Mouse (Mus musculus) CH12.LX (cell line): Measurements from ENCODE around the gene Lhpp. TPM values are rescaled to one million over a fixed set of nuclear protein-coding genes. Genes with fewer than 3 reads are reported as not detected.

ENCODE experiments used
- DNase-seq: peaks from one replicate; pipeline ENCODE4 v3.0.0-alpha.2; 2013; ENCODE audit errors: extremely low read depth
- H3K27ac ChIP-seq: 2 replicates; pipeline ENCODE4 v1.5.1; 2012; ENCODE audit warnings: low read depth, mild to moderate bottlenecking, control low read depth, moderate library complexity; ENCODE audit not compliant: insufficient read depth
- H3K27me3 ChIP-seq: replicated peaks from 2 replicates; pipeline ENCODE3; 2012; ENCODE audit warnings: inconsistent platforms
- H3K36me3 ChIP-seq, 2 experiments: replicated peaks in 1 of 2; 2 replicates each; pipeline versions ENCODE3 to v1.6.1; 2012; ENCODE audit warnings: inconsistent platforms in 1 of 2, low read length in 1 of 2, mild to moderate bottlenecking in 1 of 2, mixed read lengths in 1 of 2, moderate library complexity in 1 of 2; ENCODE audit not compliant: control insufficient read depth in 1 of 2, insufficient read depth in 1 of 2
- H3K4me1 ChIP-seq, 2 experiments: 2 replicates each; pipeline ENCODE4 v1.6.1; 2012; ENCODE audit warnings: inconsistent platforms in 1 of 2, moderate library complexity in 1 of 2; ENCODE audit not compliant: insufficient read depth in 2 of 2, control insufficient read depth in 1 of 2
- H3K4me2 ChIP-seq: 2 replicates; pipeline ENCODE4 v1.6.1; 2012; ENCODE audit warnings: low read depth, mild to moderate bottlenecking, control low read depth; ENCODE audit not compliant: poor library complexity, insufficient read depth, severe bottlenecking
- H3K4me3 ChIP-seq, 3 experiments: fragments of 150-350 bp in 1 of 3; sonication (generic) in 1 of 3; replicated peaks in 1 of 3; 2 replicates each; pipeline versions ENCODE3 to v1.5.1; 2011 to 2012; ENCODE audit warnings: low read depth in 2 of 3, low read length in 2 of 3, mild to moderate bottlenecking in 2 of 3, moderate library complexity in 2 of 3, control low read depth in 1 of 3, improper control_type of control experiment in 1 of 3, inconsistent platforms in 1 of 3, mixed read lengths in 1 of 3; ENCODE audit not compliant: poor library complexity in 1 of 3
- H3K79me2 ChIP-seq: replicated peaks from 2 replicates; pipeline ENCODE4 v1.6.1; 2012; ENCODE audit warnings: mild to moderate bottlenecking, moderate library complexity; ENCODE audit not compliant: control insufficient read depth, poor library complexity, insufficient read depth, severe bottlenecking; ENCODE audit errors: extremely low read depth
- H3K9ac ChIP-seq: 2 replicates; pipeline ENCODE4 v1.6.1; 2012; ENCODE audit warnings: low read depth, mild to moderate bottlenecking, control low read depth, moderate library complexity; ENCODE audit not compliant: insufficient read depth
- H3K9me3 ChIP-seq: replicated peaks from 2 replicates; pipeline ENCODE3; 2012; ENCODE audit warnings: low read length, inconsistent platforms, mixed read lengths
- BHLHE40 ChIP-seq: IDR thresholded peaks from 2 replicates; pipeline ENCODE4 v1.6.1; 2011; ENCODE audit warnings: mild to moderate bottlenecking, low read depth, low read length, improper control_type of control experiment
- CTCF ChIP-seq, 2 experiments: IDR thresholded peaks in 1 of 2; conservative IDR thresholded peaks in 1 of 2; 2 replicates each; pipeline ENCODE4 v1.5.1; 2011 to 2012; ENCODE audit warnings: low read depth in 2 of 2, low read length in 2 of 2, improper control_type of control experiment in 1 of 2, inconsistent platforms in 1 of 2, mild to moderate bottlenecking in 1 of 2, moderate library complexity in 1 of 2
- ELF1 ChIP-seq: IDR thresholded peaks from 2 replicates; pipeline ENCODE4 v1.6.1; 2014; ENCODE audit warnings: low read depth, mild to moderate bottlenecking, inconsistent platforms, low read length, improper control_type of control experiment
- ETS1 ChIP-seq: conservative IDR thresholded peaks from 2 replicates; pipeline ENCODE4 v1.6.1; 2012; ENCODE audit warnings: low read depth, mild to moderate bottlenecking, inconsistent platforms, low read length, improper control_type of control experiment, moderate library complexity
- JUN ChIP-seq: IDR thresholded peaks from 2 replicates; pipeline ENCODE4 v1.6.1; 2011; ENCODE audit warnings: low read depth, mild to moderate bottlenecking, low read length, improper control_type of control experiment, moderate library complexity; ENCODE audit not compliant: insufficient read depth
- MAX ChIP-seq: IDR thresholded peaks from 2 replicates; pipeline ENCODE4 v1.6.1; 2011; ENCODE audit warnings: low read length, improper control_type of control experiment
- MXI1 ChIP-seq: IDR thresholded peaks from 2 replicates; pipeline ENCODE4 v1.6.1; 2011; ENCODE audit warnings: mild to moderate bottlenecking, low read depth, low read length, improper control_type of control experiment
- NELFE ChIP-seq: IDR thresholded peaks from 2 replicates; pipeline ENCODE4 v1.6.1; 2011; ENCODE audit warnings: low read depth, low read length, improper control_type of control experiment
- PAX5 ChIP-seq: IDR thresholded peaks from 2 replicates; pipeline ENCODE4 v1.6.1; 2012; ENCODE audit warnings: low read length, inconsistent platforms, mixed read lengths
- RAD21 ChIP-seq: IDR thresholded peaks from 2 replicates; pipeline ENCODE4 v1.6.1; 2011; ENCODE audit warnings: low read depth, mild to moderate bottlenecking, low read length, improper control_type of control experiment, moderate library complexity
- RCOR1 ChIP-seq: conservative IDR thresholded peaks from 2 replicates; pipeline ENCODE4 v1.6.1; 2012; ENCODE audit warnings: low read depth, mild to moderate bottlenecking, inconsistent platforms, low read length, improper control_type of control experiment
- SMC3 ChIP-seq: IDR thresholded peaks from 2 replicates; pipeline ENCODE4 v1.6.1; 2011; ENCODE audit warnings: low read depth, low read length, improper control_type of control experiment
- TBP ChIP-seq: conservative IDR thresholded peaks from 2 replicates; pipeline ENCODE4 v1.6.1; 2011; ENCODE audit warnings: low read depth, low read length, improper control_type of control experiment
- TCF12 ChIP-seq: IDR thresholded peaks from 2 replicates; pipeline ENCODE4 v1.6.1; 2014; ENCODE audit warnings: low read depth, mild to moderate bottlenecking, inconsistent platforms, low read length, improper control_type of control experiment
- USF2 ChIP-seq: conservative IDR thresholded peaks from 2 replicates; pipeline ENCODE4 v1.6.1; 2011; ENCODE audit warnings: low read depth, low read length, improper control_type of control experiment
- ZKSCAN1 ChIP-seq: IDR thresholded peaks from 2 replicates; pipeline ENCODE4 v1.6.1; 2012; ENCODE audit warnings: low read depth, inconsistent platforms, low read length, improper control_type of control experiment, borderline replicate concordance
- ZMIZ1 ChIP-seq: IDR thresholded peaks from 2 replicates; pipeline ENCODE4 v1.6.1; 2012; ENCODE audit warnings: low read depth, mild to moderate bottlenecking, inconsistent platforms, low read length, improper control_type of control experiment
- ZNF384 ChIP-seq: IDR thresholded peaks from 2 replicates; pipeline ENCODE4 v1.6.1; 2012; ENCODE audit warnings: low read depth, low read length, improper control_type of control experiment, inconsistent platforms
- dilution Hi-C: fragments of 300-500 bp; cut with MboI; formaldehyde crosslinking; loops from 2 replicates; pipeline ENCODE4 v1.14.3; 2020; ENCODE audit warnings: low sequenced_read_pairs; ENCODE audit not compliant: extremely low pct_unique_long_range_greater_than_20kb, extremely low pct_ligation_motif_present
- in situ Hi-C: fragments of 300-500 bp; cut with MboI; formaldehyde crosslinking; loops from 3 replicates; pipeline ENCODE4 v1.14.3; 2019; ENCODE audit warnings: low sequenced_read_pairs, low pct_ligation_motif_present, low pct_unique_long_range_greater_than_20kb, mixed read lengths
- polyA plus RNA-seq: library from polyadenylated mRNA; unstranded; fragments of >175 nt; gene quantifications from 2 replicates; pipeline ENCODE4 v1.2.1, GENCODE M21; 2012; ENCODE audit warnings: low read depth; ENCODE audit not compliant: insufficient read length
- total RNA-seq, 2 experiments: library from RNA; depleted of rRNA; stranded (reverse); fragments of 300-350 nt in 1 of 2; fragments of >200 nt in 1 of 2; gene quantifications; 2 replicates each; pipeline ENCODE4 v1.2.3; 2012 to 2014

Gene Lhpp
- total and polyA plus RNA-seq, 3 experiments = 7.8 to 15.4 (median 14.6) TPM

DNA sequence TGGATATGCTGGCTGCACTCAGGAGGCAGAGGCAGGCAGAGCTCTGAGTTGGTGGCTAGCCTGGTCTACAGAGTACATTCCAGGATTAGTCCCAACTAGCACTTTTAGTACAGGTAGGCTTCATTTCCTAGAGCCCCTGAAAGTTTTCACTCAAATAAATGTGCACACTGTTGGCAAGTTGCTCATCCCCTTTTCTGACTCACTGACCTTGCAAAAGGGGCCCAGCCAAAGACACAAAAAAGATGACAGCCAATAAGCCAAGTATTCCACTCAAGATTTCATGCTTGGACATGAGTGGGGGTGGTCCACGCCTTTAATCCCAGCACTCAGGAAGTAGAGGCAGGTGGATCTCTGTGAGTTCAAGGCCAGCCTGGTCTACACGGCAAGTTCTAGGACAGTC lies 29.0 kb upstream of the Lhpp start:
- no peak overlapping the region for H3K9ac ChIP-seq
- H3K9me3 ChIP-seq = no peaks in the 10 kb centered on the region
- in situ Hi-C loops (no loop called here), dilution Hi-C loops (no loop called here)
- no peak for TF ChIP-seq CTCF (conservative IDR thresholded peaks at IDR 0.05 in 1 of 2, IDR thresholded peaks at IDR 0.05 in 1 of 2; ENCODE audit: low read depth in 2 of 2, low read length in 2 of 2)
- no peak for TF ChIP-seq SMC3
- TF ChIP-seq TBP = no peak
- TF ChIP-seq PAX5 = no peak
- no peak for TF ChIP-seq ZKSCAN1
- TF ChIP-seq RAD21 = no peak
- TF ChIP-seq MAX = no peak
- TF ChIP-seq USF2 = no peak
- no peak for TF ChIP-seq ZNF384
- TF ChIP-seq MXI1 = no peak
- TF ChIP-seq JUN = no peak
- TF ChIP-seq ELF1 = no peak
- no peak for TF ChIP-seq BHLHE40
- no peak for TF ChIP-seq ETS1
- no peak for TF ChIP-seq RCOR1
- no peak for TF ChIP-seq NELFE
- no peak for TF ChIP-seq ZMIZ1
- TF ChIP-seq TCF12 = no peak
- no peak overlapping the region for H3K27ac ChIP-seq
- no peaks in the 10 kb centered on the region for H3K79me2 ChIP-seq
- H3K36me3 ChIP-seq = no peaks in the 10 kb centered on the region
- H3K4me3 ChIP-seq = no peak overlapping the region
- peaks cover 35% of the 10 kb centered on the region for H3K27me3 ChIP-seq
- DNase-seq = no peak
- no peak overlapping the region for H3K4me2 ChIP-seq
- H3K4me1 ChIP-seq = peaks cover 2 to 6% of the 10 kb centered on the region in 2 experiments; a peak in 2 of 4 replicates

DNA sequence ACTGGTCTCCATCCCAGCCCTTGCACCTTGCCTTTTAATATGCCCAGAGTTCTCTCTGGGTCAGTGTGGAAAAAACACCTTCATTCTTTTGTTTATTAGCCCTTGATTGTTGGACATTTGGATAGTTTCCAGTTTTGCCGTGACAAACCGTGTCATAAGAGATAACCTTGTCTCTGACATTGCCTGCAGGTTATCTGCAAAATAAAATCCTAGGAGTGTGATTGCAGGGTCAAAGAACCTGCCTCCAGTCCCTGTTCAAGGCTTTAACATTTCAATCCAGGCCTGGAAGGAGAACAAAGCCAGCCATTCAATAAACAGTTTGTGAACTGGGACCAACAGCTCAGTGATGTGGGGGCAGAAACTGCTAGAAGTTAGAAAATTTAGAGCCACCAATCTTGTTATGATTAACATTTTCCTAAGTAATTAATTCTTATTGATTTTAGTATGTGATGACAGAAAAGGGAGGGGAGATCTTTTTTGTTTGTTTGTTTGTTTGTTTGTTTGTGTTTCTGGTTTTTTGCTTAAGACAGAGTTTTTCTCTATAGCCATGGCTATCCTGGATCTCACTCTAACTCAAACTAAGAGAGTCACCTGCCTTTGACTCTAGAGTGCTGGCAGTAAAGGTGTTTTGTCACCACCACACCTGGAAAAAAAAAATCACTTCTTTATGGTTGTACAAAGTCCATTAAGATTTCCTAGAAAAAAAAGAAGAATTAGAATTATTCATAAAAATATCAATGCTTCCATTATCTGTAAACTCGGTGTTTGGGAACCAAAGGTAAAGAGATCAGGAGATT lies 24.5 kb upstream of the Lhpp start:
- H3K36me3 ChIP-seq = no peaks in the 10 kb centered on the region
- 0 out of 4 replicates have a peak, but pooled peaks cover 0 to 2% of the 10 kb centered on the region in 2 experiments for H3K4me1 ChIP-seq
- H3K4me3 ChIP-seq = no peak overlapping the region
- H3K27me3 ChIP-seq = peaks cover 13% of the 10 kb centered on the region
- TF ChIP-seq NELFE = no peak
- TF ChIP-seq CTCF (conservative IDR thresholded peaks at IDR 0.05 in 1 of 2, IDR thresholded peaks at IDR 0.05 in 1 of 2; ENCODE audit: low read depth in 2 of 2, low read length in 2 of 2) = no peak
- dilution Hi-C loops (no loop called here), in situ Hi-C loops (no loop called here)
- no peak for DNase-seq
- H3K79me2 ChIP-seq = no peaks in the 10 kb centered on the region
- no peak overlapping the region for H3K9ac ChIP-seq
- no peak overlapping the region for H3K27ac ChIP-seq
- H3K9me3 ChIP-seq = no peaks in the 10 kb centered on the region
- no peak overlapping the region for H3K4me2 ChIP-seq
